Mouse (Mus musculus) spleen, postnatal 4 days (tissue): ENCODE measurements around the gene Gpn3.

ENCODE experiments used
- DNase-seq, 2 experiments: peaks; one replicate each; pipeline ENCODE4 v3.0.0; 2022; ENCODE audit warnings: low spot score in 2 of 2

The Gpn3 gene

DNA sequence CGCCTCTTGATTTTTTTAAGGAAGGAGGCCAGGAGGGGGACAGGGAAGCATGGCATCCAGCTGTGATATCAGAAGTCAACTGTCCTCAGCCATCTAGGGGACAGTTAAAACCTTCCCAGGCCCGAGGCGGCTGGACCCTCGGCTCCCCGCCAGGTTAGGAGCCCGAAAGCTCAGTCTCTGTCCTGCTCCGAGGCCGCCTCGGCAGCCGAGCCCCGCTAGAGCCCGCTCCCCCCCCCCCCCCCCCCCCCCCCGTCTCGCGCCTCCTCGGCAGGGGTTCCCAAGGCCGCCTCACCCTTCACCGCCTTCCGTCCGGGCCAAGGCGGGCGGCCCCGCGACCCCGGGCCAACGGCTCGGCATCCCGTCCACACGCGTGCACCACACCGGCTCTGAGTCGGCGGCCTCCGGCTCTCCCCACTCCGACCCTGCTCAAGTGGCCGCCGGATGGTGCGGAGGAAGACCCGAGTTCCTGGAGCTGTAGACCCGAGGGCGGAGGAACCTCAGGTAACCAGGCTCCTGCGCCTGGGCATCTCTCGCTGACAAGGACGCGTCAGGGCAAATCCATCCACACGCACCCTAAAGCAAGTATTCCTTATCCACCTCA, at the start of gene Gpn3:
TSS of gene Gpn3 (plus strand) at position 286 of the 601 bp plus-strand sequence.
- DNase-seq: no peak

DNA sequence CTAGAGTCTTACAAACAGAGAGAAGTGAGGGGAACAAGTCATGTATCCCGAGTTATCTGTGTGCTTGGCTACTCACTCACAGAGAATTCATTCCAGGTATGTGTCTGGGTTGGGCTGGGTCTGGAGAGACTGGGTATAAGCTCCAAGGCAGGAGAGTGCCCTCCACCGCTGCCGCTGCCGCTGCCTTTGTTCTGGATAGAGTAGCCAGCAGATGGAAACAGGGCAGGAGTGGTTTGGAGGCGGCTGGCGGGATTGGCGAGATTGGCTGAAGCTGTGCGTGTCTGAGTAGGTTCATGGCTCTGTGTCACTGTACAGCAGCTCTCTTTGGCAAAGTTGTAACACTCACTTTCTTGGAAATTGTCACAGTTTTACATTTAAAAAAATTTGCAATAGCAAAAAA, 48.2 kb upstream of the Gpn3 start:
- no peak for DNase-seq

DNA sequence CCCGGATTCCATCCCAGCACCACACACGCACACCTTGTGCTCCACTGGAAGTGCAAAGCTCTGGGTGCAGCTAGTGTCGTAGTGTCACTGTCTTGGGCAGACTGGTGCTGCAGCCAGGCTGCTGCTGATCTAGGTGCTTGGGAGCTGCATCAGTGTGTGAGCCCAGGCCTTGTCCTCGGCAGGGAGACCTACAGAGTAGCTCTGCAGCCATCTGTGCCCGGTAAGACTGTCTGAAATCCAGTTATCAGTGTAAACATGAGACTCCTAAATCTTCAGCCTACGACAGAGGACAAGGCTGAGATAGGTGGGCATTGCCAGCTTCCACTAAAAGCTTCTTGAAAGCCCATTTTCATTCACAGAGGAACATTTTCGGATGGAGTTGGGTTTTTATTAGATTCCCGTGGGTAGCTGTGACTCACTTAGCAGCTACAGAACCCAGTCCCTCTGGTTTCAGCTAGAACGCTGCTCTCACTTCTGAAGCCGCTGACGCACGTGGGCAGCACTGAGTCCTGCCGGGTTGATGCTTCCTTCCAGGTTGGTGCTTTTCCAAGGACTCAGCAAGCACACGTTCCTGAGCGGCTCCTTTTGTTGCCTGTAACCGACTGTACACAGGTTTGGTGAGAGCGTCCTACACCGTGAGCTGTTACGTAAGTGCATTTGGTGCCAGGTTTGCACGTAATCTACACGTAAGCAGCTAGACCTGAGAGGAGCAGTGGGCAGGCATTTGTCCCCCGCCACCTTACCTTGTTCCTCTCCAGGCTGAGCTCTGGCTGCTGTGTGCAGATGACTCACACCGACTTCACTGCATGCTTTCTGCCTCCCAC, 46.9 kb upstream of the Gpn3 start:
- no peak for DNase-seq

DNA sequence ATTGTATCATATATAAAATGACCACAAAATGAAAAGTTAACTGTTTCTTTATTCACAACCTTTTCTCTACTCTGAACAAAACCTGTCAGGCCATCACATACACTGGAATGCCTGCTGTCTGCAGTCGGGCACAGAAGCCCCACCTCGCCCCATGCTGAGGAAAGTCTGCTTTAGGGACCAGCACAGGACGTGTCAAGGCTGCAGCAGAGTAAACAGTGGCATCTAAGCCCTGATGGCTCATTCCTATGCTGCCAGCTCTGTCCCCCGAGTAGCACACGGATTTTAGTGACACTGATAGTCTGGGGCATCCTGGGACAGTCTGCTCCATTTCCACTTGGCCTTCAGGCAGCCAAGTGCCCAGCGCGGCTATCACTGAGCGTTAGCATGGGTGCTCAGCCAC, 46.2 kb upstream of the Gpn3 start:
- DNase-seq: no peak

DNA sequence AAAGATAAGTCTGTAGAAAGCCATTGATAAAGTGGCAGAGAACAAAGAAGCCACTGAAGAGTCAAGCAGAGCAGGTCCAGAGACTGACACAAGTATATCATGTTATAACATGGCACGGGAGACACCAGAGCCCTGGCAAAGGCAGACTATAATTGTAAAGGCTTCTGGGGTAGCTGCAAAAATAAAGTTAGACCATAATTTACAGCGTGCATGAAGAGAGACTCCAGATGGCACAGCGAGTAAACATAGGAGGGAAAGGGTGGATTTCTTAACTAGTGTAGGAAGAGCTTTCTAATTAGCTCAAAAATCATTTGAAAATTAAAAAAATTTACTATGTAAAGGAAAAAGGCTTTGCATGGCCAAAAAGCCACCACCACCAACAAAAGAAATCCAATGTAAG, 44.4 kb upstream of the Gpn3 start:
- DNase-seq: no peak

DNA sequence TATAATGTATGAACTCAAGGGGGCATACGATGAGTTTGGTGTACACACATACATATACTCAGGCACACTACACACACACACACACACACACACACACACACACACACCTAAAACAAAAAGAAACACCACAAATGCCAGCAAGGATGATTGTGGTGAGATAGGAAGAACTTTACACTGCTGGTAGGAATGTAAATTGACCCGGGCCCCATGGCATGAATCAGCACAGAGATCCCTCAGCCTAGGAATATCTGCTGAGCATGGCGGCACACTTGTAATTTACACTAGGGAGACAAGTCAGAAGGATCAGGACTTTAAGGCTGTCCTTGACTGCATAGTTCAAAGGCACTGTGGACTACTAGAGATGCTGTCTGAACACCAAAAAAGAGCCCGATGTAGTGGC, 41.4 kb upstream of the Gpn3 start:
- DNase-seq: no peak

DNA sequence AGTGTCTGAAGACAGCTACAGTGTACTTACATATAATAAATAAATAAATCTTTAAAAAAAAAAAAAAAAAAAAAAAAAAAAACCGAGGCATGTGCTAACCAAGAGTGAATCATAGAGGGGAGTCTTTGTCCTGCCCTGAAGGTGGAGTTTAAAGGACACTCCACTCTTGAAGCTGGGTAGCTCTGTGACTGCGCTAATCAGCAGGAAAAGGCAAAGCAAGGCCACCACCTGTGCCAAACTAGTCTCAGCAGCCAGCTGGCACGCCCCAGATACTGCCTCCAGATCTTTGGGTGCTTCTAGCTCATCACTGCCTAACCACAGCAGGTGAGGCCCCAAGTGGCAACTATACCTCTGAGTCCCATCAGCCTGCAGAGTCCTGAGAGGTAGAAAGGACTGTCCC, 37.0 kb upstream of the Gpn3 start:
- no peak for DNase-seq

DNA sequence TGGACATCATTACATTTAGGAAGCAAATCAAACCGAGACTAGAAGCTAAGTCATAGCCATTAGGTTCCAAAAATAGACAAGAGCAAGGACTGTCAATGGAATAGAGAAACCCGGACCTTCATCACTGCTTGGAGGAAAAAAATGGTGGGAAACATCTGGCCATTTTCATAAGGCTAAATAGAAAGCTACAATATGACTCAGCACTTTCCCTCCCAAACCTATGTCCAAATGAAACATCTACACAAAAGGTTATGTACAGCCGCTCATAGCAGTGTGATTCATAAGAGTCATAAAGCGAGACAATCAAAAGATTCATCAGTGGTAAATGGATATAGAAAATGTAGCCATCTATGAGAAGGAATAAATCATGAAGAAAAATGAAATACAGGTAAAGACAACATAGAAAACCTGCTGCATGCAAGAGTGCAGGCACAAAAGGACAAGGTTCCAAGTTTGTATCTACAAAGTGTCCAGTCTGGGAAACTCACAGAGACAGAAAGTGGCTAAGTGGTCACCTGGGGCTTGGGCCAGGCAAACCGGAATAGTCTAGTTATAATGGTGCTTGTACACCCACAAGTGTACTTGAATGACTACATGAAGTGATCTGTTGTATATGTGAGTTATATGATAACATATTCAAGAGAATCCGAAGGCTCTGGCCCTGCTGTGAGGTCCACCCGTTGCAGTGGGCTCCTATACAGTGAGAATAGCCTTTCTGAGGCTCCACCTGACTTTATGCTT, 35.0 kb upstream of the Gpn3 start:
- DNase-seq: no peak

DNA sequence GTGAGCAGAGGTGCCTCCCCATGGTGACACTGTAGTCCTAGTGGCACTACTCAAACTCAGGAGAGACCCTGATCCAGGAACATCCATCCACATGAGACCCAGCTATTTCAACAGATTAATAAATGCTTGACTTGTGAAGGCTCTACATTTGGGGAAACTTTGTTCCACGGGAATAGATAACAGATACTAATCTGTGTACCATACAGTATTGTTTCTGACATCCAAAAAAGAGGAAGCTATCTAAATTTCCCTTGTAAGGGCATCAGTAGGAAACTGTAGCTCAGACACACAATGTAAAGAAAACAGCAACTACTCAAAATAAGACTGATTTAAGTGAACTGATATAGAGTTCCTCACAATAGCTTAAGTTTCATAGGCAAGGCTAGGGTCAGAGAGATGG, 28.8 kb upstream of the Gpn3 start:
- no peak for DNase-seq

DNA sequence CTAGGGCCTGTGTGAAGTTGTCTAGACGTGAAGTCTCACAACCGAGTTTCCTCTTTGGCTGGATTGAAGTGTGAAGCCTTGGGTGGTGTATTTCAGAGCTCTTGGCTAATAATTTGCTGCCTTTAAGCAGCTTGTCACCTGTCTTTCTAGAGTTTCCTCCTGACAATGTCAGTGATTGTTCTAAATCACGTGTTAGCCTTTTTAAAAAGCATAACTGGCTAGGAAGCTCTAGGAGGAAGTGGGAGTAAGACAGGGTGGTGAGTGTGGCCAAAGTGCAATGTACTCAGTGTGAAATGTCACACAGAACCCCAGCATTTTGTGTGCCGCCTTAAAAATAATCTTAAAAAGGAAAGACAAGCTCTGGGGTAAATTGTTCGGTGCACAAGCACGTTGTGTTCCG, 27.9 kb upstream of the Gpn3 start:
- no peak for DNase-seq

DNA sequence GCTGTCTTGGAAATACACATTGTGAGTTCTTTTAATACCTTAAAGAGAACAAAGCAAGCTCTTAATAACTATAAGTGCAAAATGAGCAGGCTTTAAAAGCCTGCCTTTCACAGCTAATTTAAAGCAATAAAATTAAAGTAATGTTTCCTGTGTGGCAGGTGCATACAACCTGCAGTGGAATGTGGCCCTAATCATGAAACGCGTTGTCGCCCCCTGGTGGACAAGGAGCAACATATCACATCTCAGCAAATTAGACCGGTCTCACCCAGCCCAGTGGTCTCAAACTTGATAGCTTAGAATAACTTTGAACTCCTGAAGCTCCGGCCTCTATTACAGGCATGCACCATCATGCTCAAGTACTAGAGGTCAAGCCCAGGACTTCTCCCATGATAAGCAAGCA, 27.4 kb upstream of the Gpn3 start:
- DNase-seq: peak; percentile 76 to 92

DNA sequence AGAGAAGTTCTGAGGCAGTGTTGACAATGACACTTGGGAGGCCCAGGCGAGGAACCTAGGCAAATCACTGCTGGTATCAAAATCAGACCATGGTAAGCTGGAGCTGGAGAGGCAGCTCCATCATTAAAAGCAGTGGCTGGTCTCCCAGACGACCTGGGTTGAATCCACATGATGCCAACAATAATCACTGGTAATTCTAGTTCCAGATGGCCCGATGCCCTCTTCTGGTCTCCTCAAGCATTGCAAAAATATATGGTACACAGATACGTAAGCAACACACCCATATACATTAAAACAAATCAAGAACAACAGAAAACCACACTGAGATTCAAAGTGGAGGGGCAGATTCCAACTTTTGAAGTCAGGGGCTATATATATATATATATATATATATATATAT, 25.9 kb upstream of the Gpn3 start:
- DNase-seq: no peak

DNA sequence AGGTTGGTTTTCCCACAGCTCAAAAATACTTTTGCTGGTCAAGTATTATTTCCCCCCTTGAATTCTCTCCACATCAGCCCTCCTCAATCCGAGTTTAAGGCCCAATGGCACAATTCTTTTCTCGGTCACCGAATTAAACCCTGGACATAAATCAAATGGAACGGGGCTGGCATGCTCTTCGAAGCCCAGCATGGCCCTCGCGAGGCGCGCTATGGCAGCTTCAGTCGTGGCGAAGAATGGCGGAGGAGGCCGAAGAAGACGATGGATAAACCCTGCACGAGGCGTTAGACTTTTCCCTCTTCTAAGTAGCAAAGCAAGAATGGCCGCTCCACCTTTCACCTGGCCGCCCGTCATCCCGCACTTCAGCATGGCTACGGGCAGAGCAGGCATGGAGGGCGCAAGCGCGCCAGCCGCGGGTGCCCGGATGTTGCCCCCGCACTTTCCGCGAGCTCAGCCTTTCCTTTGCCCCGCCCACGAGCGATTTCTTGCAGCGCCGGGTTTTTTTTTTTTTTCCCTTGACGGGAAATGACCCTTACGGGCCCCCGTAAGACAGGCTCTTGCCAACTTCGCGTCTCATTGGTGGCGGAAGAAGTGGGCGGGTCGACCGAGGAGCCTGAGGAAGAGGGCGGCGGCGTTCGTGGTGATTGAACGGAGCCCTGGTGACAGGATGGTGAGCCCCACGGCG, 17.7 kb upstream of the Gpn3 start, which contains the start of the genes Rad9b and Vps29:
TSS of gene Rad9b (minus strand) at position 427 of the 685 bp plus-strand sequence.
TSS of gene Vps29 (plus strand) at position 563 of the 685 bp plus-strand sequence.
- DNase-seq: peak; percentile 98 to 100

DNA sequence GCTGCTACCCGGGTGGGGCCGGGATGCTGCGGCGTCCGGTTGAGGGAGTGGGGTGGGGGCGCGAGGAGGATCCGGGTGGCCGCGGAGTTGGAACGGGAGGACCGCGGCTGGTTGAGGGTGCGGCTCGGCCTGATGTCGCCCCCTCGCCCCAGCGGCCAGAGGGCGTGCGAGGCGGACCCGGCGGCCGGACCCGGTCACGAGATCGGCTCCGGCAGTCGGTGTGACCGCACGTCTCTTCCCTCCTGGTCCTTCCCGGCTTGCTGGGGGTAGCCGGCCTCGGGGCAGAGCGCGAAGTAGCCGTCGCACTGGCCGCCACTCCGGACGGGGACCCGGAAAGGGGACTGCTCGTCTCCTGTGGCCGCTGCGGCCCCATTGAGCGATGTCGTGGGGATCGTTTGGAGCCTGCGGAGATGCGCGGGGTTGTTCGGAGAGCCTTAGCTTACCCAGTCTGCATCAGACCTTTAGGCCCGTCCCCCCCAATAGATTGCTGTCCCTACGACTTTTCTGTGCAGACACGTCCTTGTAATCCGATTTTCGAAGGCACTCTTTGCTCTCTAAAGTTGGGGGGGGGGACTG, 17.1 kb upstream of the Gpn3 start:
- no peak for DNase-seq

DNA sequence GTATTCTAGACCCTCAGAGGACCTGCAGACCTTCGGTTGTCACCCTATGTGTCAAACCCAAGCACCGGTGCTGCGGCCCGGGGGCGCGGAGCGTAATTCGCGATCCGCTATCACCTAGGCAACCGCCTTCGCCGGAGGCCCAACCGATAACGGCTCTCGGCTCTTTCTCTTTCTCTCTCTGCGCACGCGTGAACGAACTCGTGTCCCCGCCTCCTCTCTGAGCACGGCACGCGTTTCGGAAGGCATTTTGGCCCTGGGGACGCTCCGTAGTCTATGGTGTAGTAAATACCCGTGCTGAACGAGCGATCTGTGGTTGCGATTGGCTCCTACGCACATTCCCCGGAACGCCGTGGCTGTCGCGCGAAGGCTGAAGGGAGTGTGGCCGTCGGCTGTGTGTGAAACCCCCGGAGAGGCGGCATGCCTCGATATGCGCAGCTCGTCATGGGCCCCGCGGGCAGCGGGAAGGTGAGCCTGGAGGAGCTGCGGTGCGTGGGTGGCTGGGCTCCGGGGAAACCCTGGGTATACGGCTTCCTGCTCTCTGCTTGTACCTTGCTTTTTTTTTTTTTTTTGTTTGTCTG, 605 bp downstream of the Gpn3 start, which contains the start of gene Fam216a:
TSS of gene Fam216a (minus strand) at position 173 of the 578 bp plus-strand sequence.
- DNase-seq: peak; percentile 99

DNA sequence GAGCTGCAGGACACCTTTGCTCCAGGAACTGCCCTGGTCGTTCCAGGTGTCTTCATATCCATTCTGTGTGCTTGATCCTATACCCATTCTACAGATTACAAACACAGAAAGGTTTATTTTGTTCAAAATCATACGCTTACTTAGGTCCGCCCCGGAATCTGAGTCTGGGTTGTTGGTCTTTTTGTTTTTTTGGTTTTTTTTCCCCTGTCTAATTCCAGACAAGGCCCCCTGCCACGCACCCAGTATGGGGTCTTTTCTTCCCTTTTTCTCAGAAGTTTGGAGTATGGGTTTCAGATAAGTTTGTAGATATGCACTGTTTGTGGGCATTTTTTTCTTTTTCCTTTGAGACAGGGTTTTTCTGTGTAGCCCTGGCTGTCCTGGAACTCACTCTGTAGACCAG, 1.2 kb downstream of the Gpn3 start:
- no peak for DNase-seq

DNA sequence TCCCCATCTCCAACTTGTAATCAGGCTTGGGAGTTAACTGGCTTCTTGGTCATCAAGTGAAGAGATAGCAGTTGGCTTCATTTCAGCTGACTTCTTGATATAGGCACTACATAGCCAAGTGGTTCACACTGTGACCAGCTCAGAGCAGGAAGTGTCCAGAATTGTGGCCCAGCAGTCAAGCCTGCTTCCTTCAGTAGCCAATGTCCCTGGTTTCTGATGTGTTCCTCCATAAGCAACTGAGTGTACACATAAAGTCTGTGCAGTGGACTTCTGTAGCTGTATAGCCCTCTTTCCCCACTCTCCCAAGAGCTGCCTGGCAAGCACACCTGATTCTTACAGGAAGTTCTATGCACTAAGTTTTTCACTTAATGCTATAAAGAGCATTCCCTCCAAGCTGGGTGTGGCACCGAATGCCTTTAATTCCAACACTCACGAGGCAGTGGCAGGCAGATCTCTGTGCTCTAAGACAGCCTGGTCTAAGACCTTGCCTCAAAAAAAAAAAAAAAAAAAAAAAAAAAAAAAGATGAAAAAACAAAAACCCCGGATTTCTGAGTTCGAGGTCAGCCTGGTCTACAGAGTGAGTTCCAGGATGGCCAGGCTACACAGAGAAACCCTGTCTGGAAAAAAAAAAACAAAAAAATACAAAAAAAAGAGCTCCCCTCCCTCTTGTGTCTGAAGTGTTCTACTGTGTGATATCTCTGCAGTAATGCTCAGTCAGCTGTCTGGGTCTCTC, 5.6 kb downstream of the Gpn3 start:
- no peak for DNase-seq

DNA sequence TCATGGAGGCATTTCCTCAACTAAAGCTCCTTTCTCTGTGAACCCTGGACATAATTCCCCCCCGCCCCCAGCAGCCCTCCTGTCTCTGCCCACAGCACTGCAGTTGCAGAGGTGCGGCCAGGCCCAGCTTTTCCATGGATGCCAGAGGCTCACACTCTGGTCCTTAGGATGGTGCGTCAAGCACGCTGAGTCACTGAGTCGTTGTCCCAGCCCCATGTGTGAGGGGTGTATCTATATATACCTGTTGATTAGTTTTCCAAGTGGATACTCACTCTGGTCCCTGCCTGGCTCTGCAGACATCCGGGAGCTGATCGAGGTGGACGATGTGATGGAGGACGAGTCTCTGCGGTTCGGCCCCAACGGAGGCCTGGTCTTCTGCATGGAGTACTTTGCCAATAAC, 6.5 kb downstream of the Gpn3 start:
- no peak for DNase-seq

DNA sequence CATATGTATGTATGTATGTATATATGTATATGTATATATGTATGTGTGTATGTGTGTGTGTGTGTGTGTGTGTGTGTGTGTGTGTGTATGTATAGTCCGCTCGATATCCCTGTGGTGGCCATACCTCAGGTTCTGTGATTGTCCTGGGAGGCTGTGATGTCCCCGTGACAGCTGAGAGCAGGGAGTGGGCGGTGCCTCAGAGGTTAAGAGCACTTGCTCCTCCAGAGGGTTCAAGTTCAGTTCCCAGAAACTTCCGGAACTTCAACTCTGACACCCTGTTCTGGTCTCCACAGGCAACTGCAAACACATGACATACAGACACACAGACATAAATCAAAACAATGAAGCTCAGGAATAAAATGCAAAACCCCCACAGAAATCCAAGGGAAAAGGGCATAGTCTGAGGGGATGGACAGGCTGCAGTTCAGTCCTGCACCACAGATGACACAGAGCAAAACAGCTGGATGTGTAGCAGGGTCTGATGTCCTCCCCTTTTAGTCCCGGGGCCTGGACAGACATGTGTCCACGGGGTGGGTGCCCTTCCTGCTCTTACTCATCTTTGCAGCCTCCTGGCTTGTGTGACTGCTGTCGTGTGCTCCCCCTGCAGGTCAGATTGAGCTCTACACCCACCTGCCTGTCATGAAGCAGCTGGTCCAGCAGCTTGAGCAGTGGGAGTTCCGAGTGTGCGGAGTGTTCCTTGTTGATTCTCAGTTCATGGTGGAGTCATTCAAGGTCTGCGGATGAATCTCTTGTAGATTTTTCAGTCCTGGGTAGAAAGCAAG, 7.9 kb downstream of the Gpn3 start:
- peak; percentile 74 to 88 for DNase-seq

DNA sequence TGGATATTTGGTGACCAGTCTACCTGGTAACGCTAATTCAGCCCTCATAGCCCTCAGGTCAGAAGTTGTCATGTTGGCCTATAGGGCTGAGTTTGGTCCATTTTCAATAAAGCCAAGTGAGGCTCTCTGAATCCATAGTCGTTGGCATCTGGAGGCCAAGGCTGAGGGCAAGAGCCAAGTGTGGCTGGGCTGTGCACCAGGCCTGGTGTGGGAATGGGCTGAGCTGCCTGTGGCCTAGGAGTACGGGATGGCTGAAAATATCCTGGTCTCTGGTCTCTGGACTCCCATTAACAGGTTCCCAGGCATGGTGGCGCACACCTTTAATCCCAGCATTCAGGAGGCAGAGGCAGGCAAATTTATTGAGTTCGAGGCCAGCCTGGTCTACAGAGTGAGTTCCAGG, 18.3 kb downstream of the Gpn3 start:
- DNase-seq: no peak
